Mouse (Mus musculus): ENCODE data around the gene Lpcat1.

The Lpcat1 gene

DNA sequence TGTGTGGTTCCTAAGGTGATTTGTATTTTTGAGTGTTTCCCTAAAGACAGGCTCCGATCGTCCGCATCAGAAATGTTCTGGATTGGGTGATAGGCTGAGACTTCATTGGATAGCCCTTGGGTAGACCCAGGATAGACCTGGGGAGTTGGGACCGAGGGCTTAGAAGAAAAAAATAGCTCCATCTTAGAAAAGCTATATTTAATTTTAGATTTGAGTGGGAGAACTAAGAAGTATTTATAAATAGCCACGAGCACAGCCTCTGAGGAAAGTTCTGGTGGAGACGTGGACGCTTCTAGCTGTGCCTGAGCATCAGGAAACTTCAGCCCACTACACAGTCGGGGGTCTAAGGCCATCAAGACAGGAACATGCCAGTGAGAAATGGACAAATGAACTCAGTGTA, 9.8 kb downstream of the Lpcat1 start:
- no peak for DNase-seq (ENCODE audit: low read depth, low spot score)

GRCm38 (mm10) chr13:73477841-73478240, 10.8 kb downstream of the Lpcat1 start:
- no peak for DNase-seq (ENCODE audit: low read depth, low spot score)

- DNase-seq (ENCODE audit: low read depth, low spot score): no peak
These were observed 15.5 kb downstream of the Lpcat1 start for GRCm38 (mm10) chr13:73482476-73482875.

DNA sequence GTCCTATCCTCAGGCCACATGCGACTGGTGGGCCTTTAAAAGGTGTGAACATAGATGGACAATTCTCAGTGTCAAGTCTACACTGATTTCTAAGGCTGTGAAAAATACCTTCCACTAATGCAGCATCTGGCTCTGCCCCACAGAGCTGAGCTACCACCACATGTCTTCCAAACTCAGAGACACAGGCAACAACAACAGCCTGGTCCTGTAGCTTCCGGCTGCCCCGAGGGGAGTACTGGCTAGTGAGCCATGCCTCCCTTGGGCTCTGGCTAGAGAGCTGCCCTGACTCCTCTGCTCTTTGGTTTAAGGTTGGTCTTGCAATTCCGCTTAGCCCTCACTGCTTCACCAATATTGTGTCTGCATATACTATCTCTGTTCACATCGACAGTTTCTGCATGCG, 16.3 kb downstream of the Lpcat1 start:
- no peak for DNase-seq (ENCODE audit: low read depth, low spot score)

DNA sequence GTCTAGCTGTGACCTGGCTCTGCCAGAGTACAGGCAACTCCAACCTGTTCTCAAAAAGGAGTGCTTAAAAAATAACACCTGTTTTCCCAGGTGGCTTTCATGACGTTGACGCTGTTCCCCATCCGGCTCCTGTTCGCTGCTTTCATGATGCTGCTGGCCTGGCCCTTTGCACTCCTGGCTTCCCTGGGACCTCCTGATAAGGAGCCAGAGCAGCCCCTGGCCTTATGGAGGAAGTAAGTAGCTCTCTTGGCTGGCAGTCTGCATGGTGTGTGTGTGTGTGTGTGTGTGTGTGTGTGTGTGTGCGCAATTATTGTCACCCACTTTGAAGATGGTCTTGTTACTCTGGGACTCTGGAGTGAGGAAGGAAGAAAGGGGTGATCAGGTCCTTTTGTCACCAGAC, 17.2 kb downstream of the Lpcat1 start:
- no peak for DNase-seq (ENCODE audit: low read depth, low spot score)

GRCm38 (mm10) chr13:73488105-73488504, 21.1 kb downstream of the Lpcat1 start:
- DNase-seq (ENCODE audit: low read depth, low spot score): no peak

- DNase-seq (ENCODE audit: low read depth, low spot score): no peak
These were observed 21.7 kb downstream of the Lpcat1 start for GRCm38 (mm10) chr13:73488707-73489106.

GRCm38 (mm10) chr13:73489986-73490385, 23.0 kb downstream of the Lpcat1 start:
- DNase-seq (ENCODE audit: low read depth, low spot score): no peak

DNA sequence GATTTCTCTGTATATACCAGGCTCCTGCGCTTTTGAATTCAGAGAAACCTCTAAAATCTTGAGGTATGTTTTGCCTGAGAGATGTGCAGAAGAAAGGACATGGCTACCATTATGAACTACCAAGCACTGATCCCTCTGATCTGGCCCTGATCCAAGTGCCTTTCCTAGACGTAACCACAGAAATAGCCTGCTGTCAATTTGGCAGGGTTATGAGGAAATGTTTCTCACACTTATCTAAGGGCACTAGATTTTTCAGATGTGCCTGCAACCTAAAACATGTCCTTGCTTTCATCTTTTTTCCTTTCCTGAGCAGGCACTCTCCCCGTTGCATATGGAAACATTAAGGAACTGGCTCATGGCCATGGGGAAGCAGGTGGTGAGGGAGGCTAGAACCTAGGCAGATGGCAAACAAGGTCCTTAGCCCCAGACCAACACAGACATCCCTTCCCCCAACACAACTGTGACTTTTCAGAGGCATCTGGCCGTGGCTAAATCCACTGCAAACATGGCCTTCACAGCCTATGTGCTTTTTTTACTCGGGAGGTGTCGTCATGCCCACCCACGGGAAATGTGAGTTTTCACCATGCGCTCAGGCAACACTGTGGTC, 23.7 kb downstream of the Lpcat1 start:
- DNase-seq (ENCODE audit: low read depth, low spot score): no peak

GRCm38 (mm10) chr13:73493183-73493582, 26.2 kb downstream of the Lpcat1 start:
- no peak for DNase-seq (ENCODE audit: low read depth, low spot score)

- no peak for DNase-seq (ENCODE audit: low read depth, low spot score)
These were observed 27.5 kb downstream of the Lpcat1 start for GRCm38 (mm10) chr13:73494528-73494927.

DNA sequence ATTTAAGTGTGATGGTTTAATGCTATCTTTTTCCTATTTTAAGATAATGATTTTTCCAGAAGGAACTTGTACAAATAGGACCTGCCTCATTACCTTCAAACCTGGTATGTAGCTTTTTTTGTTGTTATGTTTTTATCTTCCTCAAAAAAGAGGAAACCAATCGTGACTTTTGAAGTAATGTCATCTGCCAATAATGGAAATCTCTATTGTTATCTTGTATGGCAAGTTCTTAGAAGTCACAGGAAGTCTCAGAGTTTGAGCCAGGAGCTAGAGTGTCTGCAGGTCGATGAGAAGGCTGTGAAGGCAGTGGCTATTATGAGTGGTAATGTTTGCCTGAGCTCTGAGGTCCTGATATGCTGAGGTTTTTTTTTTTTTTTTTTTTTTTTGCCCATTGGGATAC, 29.1 kb downstream of the Lpcat1 start:
- no peak for DNase-seq (ENCODE audit: low read depth, low spot score)

DNA sequence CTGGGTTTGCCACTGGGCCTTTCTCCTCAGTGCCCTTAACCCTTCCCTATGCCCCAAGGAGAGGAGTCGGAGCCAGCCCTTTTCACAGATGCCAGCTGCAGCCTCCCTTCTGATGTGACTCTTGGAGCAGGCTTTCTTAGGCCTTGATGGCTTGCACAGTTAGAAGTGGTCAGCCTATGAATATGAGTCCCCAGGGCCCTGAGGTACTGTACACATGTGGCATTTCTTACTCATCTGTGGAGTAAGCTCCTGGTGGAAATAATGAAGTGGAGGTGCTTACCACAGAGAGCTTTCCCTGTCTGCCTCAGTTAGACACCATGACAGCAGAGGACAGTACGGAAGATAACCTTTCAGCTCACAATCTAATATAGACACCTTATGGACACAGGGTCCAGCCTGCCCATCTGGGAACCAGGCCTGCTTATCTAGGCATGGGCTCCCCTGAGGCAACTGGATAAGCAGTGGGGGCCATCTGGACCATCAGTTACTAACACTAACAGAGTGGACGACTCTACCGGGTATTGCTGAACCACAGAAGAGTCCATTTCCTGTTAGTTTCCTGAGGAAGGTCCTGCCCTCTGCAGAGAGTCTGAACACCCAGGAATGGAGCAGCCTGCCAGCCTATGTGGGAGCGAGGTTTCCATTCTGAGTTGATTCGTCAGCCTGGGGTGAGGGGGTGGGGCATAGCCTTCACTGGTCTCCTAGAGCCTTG, 33.1 kb downstream of the Lpcat1 start:
- DNase-seq (ENCODE audit: low read depth, low spot score): no peak

DNA sequence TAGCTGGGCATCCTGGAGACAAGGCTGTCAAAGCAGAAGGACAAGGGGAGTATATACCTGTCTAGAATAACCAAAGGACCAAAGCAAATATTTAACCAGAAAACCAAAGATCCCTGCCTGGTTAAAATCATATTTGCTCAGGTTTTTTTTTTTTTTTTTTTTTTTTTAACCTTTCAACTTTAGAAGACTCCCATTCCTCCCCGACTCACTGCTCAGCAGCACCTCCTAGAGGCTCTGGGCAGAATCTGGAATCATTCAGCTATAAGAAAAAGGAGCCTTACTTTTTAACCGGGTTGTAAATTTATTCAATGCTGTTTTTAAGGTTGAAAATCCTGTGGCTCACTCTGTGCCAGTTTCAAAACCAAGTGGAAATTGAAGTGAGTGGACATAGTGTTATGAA, 35.7 kb downstream of the Lpcat1 start:
- DNase-seq (ENCODE audit: low read depth, low spot score): peak; percentile 46

GRCm38 (mm10) chr13:73505686-73506467, 38.9 kb downstream of the Lpcat1 start:
- peak; percentile 83 for DNase-seq (ENCODE audit: low read depth, low spot score)

DNA sequence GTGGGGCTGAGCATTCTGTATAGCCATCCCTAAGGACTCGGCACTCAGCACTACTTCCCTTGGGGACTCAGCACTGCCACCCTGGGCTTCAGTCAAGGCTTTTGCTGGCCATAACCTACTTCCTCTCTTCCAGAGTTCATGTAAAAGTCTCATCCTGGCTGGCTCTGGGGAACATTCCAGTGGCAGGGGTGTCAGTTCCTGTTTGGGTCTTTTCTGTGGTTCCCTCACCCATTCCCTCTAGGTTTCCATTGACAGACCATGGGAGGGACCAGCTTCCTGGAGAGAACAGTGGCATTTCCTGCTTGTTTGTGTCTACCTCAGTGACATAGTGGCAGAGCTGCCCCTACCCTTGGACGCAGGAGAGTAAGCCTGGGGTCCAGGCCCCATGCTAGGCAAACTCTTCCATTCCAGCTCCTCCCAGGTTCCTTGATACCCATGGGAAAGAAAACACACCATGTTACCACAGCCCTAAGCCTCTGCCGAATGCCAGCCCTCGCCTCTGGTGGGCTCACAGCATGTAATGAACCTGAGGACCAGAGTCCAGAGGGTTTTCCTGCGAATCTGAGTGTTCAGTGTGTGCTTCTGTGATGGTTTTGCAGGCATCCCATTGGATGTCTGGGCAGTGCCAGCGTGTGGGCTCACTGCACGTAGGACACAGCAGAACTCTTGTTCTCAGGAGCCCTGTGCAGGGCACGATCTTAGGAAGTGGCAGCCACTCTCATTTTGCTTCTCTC, 42.0 kb downstream of the Lpcat1 start:
- no peak for DNase-seq (ENCODE audit: low read depth, low spot score)

- DNase-seq (ENCODE audit: low read depth, low spot score): no peak
These were observed 42.9 kb downstream of the Lpcat1 start for GRCm38 (mm10) chr13:73509869-73510268.

DNA sequence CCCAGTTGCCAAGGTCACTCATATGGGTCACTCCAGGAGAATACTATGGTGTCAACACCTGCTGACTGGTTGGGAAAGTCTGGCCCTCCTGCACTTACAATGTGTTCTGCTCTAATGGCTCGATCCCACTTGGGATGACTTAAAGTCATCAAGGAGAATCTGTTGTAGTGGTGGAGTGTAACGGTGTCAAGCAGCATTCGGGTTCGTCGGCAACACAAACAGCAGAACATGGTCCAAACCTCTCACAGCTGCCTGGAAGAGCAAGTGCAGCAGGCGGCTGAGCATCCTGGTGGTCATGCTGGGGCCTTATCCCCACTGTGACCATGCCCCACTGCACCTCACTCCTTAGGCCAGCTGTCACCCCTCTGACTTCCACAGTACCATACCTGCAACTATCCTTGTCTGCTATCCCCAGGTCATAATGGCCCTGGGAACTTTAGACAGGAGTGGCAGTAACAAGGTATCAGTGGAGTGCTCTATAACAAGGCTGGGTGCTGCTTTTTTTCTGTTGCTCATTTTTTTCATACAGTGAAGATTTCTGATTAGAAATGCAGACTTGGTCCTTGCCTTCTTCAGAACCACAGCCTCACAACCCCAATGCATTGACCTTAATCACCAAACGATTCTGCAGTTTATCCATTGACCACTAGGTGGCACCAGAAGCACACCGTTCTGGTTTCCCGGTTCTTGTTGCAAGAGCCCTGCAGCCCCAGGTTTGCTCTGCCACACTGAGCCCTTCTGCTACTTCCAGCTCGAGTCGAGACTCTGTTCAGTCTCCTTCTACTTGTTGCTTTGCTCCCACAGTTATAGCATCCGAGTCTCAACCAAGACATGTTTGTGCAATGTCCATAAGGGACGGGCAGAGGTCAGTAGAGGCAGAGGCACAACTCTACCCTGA, 46.0 kb downstream of the Lpcat1 start:
- DNase-seq (ENCODE audit: low read depth, low spot score): peak; percentile 84

DNA sequence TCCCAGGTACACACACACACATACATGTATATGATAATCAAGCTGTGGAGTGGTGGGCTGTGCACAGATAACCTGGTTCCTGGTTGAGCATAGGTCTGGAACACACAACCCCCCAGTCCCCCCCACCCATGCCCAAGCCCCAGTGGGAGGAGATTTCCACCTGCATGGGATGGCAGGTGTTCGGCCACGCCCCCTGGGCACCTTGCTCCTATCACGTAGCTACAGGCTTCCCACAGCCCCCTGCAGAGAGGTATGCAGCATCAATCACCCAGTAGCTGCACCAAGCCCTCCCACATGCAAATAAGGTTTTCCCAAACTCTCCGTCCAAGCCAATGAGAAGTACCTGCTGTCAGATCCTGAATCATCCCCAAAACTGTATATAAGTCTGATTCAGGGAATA, 49.9 kb downstream of the Lpcat1 start:
- no peak for DNase-seq (ENCODE audit: low read depth, low spot score)

GRCm38 (mm10) chr13:73533716-73534115, 66.7 kb downstream of the Lpcat1 start:
- no peak for DNase-seq (ENCODE audit: low read depth, low spot score)

DNA sequence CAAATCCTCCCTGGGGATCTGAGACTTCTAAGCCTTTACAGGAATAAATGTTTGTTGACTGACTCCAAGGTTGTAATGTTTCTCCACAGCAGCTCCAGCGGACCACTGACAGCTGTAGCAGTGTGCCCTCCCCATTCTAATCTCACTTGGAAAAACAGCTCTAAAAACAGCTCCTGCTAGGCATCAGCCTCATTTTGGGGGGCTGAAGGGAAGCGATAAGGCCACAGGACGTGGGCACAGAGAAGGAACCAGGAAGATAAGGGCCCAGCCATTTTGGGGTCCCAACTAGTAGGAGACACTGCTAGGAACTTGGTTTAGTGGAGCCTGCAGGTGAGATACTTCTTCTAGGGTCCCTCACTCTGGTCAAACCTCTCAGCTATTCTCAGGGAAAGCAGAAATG, 68.3 kb downstream of the Lpcat1 start:
- no peak for DNase-seq (ENCODE audit: low read depth, low spot score)

Measured in 3T3-L1 (cell line).